Mouse (Mus musculus) hindlimb bud, embryonic 11.5 days (tissue): ENCODE results near the gene Daam1.

Experiments
- DNase-seq: peaks from one replicate; pipeline ENCODE4 v3.0.0-alpha.2; 2012; ENCODE audit warnings: low read depth, low spot score; ENCODE audit errors: extremely low spot score

Daam1 gene

DNA sequence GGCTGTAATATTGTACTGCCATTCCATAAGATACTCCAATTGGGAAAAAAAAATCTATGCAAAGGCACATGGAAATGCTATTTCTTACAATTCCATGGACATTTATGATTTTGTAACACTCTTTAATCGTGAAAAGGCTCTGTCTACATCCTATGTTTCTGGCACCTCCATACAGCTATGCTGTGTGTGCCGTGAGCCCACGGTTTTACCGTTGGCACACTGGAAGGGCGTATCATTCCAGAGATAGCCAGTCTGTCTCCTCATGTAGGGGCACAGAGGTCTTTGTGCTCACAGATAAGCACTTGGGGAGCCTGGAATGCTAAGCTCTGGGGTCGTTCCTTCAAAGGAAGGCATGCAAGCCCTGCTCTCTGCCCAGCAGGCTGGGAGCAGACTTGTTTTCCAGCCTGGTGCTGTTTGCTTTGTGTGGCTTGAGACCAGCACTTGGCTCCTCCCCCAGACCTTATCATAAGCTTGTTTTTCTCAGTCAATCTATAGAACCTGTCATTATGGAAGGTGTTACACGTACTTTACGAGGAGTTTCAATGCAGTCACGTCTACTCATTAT, 205.3 kb downstream of the Daam1 start:
- no peak for DNase-seq

DNA sequence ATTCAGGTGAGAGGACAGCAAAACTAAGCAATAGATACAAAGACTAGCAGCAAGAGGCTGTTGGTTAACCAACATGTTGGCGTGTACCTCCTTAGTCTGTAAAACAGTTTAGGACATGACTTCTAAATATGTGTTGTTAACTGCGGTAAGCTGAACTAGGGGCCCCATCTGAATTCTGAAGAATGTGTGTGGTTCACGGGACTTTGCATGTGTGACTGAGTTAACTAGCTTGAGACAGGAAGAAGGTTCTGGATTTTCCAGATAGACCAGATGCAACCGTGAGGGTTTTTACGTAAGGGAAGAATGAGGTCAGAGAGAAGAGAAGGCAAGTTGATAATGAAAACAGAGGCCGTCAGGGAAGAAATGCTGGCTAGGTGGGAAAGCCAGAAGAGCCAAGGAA, 206.2 kb downstream of the Daam1 start:
- no peak for DNase-seq

DNA sequence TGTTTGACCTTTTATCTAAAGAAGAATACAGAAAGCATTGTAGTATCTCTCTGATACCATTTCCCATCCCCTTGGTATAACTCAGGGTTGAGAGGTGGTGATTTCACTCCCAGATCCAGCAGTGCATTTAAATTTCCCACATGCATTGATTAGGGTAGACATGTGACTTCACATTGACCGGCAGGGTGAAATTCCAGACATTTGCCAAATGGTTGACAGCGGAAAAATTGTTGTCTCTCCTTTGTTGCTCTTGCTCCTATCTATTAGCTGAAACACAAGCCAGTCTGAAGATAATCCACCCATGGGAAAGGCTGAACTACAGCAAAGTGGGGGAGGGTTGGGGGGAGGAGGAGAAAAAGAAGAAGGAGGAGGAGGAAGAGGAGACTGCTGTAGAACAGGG, 208.0 kb downstream of the Daam1 start:
- DNase-seq, result no peak

- no peak for DNase-seq
Measured at GRCm38 (mm10) chr12:72039501-72039900, 208.6 kb downstream of the Daam1 start.

DNA sequence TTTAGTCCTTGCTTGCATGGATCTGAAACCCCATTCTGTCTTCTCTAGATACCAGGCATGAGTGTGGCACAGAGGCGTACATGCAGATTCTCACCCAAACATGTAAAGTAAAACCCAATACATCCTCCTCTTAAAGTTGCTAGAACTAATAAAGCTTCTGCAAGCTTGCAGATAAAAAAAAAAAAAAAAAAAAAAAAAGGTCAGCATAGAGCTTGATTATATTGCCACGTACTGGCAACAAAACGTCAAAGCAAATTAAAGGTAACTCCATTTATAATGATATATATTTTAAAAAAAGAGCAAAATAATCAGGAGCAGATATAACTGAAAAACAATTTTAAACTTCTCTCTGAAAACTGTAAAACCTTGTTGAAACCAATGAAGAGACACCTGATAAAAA, 210.4 kb downstream of the Daam1 start:
- no peak for DNase-seq
